Mouse (Mus musculus): ENCODE data around the gene Ros1. TPM values are rescaled to one million over a fixed set of nuclear protein-coding genes. Genes with fewer than 3 reads are reported as not detected.

Ros1 gene
- total RNA-seq (2023), result not detected

DNA sequence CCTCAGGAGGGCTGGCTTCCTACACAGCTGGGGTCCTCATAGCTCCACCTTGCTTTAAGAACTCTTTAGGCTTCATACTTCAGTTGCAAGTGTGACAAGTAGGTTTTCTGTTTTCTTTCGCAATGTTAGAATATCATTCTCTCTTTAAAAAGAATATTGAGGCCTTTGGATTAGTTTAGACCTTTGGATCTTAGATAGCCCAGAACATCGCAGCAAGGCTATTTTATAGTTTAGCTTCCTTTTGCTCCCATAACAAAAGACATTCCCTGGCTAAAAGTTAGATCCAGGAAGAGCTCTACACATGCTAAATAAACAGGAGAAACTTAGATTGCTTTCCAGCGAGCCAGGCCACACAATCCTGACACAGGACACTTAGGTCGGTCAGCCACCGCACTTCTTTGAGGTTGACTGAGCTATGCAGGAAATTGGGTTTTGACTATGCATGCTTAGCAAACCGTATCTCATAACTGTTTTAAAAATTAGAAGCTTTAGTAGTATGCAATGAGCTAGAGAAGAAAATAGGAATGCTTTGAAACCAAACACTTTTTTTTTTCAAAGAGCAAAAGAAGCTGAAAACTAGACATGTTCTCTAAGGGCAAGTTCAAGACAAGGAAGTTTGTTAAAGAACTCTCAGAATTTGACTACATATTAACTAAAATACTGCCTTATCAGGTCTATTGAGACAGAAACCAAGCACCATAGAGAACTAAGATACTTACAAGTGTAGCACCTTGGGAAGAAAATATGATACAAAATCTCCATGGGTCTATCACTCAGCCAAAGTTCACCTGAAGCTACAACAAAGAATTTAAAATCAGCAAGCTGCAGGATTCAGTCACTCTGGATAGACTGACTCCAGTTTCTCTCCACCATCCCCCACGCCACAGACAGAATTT lies at the start of gene Ros1:
Gene Ros1 (minus strand): TSS at position 288 of the 896 bp plus-strand sequence.

DNA sequence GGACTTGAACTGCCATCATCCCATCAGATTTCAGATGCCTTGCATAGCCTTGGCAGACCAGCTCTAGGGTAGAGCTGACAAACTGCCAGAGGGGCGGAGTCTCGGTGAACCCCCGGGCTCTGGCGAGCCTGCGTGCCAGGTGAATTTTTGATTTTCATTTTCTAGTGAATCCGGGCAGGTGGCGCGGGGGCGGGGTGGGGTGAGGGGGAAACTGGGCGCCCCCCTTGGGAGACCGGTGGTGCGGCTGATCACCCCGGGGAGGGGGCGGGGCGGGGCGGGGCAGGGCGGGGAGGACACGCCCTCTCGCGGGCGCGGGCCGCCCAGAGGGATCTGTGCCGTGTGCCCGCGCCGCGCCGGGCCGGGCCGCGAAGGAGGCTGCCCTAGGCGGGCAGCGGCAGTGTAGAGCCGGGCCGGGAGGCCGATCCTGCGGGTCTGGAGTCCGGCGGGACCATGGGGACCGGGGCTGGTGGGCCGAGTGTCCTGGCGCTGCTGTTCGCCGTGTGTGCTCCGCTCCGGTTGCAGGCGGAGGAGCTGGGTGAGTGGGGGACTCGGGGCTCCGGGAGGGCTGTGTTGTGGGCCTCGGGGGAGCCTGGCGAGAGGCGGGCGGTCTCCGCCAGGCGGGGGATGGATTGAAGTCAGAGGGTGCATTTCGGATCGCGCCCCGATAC lies 38.4 kb upstream of the Ros1 start, which contains the start of gene Dcbld1:
Gene Dcbld1 (plus strand): TSS at position 319 of the 668 bp plus-strand sequence.

DNA sequence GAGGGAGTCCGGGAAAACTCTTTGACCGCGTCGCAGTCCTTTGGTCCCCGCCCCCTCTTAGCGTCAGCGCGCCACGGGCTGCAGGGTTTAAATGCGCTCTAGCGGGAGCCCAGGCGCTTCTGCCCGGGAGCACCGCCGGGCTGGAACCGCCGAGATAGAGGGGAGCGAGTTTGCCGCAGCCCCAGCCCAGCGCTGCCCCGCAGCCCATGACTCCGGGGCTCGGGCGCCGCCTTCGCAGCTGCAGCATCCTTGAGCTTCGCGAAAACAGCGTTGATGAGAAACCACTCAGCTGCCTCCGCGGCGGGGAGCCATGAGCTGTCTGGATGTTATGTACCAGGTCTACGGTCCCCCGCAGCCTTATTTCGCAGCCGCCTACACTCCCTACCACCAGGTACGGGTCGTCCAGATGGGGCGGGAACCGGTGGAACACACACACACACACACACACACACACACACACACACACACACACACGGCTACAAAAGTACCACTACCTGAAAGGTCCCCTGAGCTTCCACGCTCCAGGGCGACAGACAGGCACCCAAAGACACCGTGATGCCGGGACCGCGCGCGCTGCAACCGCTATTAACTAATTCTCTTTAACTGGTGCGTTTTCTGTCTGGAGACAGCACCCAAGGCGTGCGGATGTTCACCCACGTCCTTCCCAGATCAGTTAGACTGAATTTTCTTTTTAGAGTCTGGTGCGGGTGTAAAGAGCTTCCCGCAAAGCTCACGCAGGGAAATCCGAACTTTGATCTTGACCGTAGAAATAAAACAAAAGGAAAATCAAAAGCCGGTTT lies 172.4 kb downstream of the Ros1 start, which contains the start of gene Vgll2:
Gene Vgll2 (plus strand): TSS at position 90 of the 800 bp plus-strand sequence.

Other genes with a start within 250 kb of the Ros1 start
- not detected for gene Vgll2, start 172.7 kb downstream of the Ros1 start, total RNA-seq (2023)
- gene Dcbld1, start 38.4 kb upstream of the Ros1 start, total RNA-seq (2023), result 1 to 10 TPM in 1 of 2 experiments, under 1 TPM in 1; 0.73 to 1.0 TPM
- not detected for gene Gm26741, start 163.5 kb upstream of the Ros1 start, total RNA-seq (2023)
- 1 to 10 TPM; 9.3 to 9.9 TPM for gene Gopc, start 186.9 kb upstream of the Ros1 start, total RNA-seq (2023)
- gene Nepn, start 193.7 kb upstream of the Ros1 start, total RNA-seq (2023), result not detected
- gene Nus1, start 222.3 kb upstream of the Ros1 start, total RNA-seq (2023), result 10 to 100 TPM; 15.3 to 18.3 TPM

All from neutrophil, adult 59 days (primary cell).